Mouse (Mus musculus): ENCODE data around the gene Fam241b.

The Fam241b gene

GRCm38 (mm10) chr10:62143820-62144219 lies at the start of gene Fam241b:
TSS of gene Fam241b (minus strand) at chr10:62143920.
- DNase-seq (ENCODE audit: low read depth), result no peak

DNA sequence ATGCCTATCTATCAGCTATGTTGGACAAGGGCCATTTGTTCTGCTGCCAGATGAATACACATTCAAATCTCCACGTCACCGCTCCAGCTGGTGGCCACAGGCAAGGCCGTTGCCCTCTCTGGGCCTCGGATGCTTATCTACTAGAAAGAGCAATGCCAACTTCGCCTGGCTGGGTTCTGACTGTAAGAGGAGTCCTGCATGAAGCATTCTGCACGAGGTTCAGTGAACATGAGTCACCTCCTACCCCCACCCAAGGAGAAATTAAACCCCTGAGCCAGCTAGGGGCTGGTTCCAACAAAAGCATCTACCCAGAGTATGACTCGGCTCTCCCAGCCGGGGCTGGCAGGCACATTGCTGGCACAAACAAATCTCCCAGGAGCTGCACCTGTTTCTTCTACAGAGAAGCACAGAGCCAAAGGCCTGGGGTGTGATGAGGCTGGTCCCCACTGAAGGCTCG lies 49.0 kb upstream of the Fam241b start:
- DNase-seq (ENCODE audit: low read depth), result no peak

- no peak for DNase-seq (ENCODE audit: low read depth)
Observed at GRCm38 (mm10) chr10:62190821-62191220, 47.1 kb upstream of the Fam241b start.

- no peak for DNase-seq (ENCODE audit: low read depth)
Observed at GRCm38 (mm10) chr10:62189910-62190309, 46.2 kb upstream of the Fam241b start.

DNA sequence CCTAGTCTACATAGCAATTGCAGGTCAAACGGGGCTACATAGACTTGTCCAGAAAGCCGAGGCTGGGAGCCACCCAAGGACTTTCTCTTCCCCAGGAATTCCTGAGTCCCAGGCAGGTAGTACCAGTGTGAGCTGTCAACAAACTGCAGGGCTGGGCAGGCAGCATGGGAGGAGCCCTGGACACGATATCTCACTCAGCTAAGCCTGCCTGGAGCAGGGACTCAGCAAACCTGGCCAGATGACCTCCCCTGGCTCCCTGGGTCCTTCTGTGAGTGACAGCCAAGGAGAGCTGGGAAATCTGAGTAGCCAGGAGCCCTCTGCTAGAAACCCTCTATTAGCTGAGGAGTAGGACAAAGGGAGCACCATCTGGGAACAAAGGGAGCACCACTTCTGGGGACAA lies 45.6 kb upstream of the Fam241b start:
- DNase-seq (ENCODE audit: low read depth), result no peak

- peak; percentile 70 for DNase-seq (ENCODE audit: low read depth)
Observed at GRCm38 (mm10) chr10:62186882-62187281, 43.2 kb upstream of the Fam241b start.

DNA sequence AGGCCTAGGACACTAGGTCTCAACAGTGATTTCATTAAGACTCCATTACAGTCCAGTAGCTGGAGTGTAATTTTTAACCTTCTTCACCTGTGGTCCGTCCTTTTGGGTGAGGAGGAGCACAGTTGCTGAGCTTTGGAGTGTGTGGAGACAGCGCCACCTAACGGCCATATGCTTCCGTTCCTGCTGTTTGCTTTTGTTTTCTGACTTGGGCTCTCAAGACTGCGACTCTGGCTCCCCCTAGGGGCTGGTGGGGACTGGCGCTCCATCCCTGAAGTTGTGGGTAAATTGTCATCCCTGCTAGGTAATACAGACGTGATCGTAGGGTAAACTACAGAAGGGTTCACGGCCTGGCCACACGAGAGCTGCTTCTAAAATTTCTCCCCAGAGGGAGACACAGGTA lies 39.3 kb upstream of the Fam241b start:
- DNase-seq (ENCODE audit: low read depth), result peak; percentile 99

DNA sequence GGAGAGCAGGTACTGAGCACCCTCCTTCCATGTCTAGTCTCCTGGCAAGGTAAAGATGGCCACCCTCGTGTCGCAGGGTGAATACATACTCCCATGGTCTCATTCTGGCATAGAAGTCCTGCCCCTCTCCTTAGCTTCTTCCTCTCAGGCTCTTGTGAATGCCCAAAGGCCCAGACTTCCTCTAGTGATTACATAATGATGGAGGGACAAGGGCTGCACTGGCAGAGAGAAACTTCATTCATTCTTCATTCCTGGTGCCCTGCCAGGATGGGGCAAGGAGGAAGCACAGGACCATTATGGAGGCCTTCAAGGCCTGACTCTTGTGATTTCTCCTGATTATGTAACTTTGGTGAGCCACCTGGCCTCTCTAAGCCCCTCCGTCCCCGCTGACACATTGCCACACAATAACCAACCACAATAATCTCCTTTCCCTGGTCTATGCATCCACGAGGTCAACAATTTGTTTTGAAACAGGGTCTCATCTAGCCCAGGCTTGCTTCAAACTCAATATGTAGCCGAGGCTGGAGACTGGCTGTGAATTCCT lies 38.8 kb upstream of the Fam241b start:
- DNase-seq (ENCODE audit: low read depth), result no peak

DNA sequence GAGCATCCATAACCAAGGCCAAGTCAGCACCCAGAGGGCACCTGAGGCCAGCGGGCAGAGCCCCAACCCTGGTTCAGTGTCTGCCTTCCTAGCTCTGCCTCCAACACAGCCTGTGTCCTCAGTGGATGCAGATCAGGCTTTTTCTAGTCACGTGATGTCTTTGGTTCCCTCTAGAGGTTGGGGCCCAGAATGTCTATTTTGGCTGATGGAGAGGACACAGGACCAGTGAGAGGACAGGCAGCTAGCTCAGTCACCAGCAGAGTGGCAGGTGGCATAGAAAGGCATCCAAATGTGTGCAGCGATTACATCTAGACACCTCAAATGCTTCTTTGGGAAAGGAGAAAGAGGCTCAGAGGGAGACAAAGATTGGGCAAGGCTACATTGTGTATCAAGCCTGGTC lies 38.0 kb upstream of the Fam241b start:
- no peak for DNase-seq (ENCODE audit: low read depth)

- no peak for DNase-seq (ENCODE audit: low read depth)
Observed at GRCm38 (mm10) chr10:62179944-62180343, 36.2 kb upstream of the Fam241b start.

DNA sequence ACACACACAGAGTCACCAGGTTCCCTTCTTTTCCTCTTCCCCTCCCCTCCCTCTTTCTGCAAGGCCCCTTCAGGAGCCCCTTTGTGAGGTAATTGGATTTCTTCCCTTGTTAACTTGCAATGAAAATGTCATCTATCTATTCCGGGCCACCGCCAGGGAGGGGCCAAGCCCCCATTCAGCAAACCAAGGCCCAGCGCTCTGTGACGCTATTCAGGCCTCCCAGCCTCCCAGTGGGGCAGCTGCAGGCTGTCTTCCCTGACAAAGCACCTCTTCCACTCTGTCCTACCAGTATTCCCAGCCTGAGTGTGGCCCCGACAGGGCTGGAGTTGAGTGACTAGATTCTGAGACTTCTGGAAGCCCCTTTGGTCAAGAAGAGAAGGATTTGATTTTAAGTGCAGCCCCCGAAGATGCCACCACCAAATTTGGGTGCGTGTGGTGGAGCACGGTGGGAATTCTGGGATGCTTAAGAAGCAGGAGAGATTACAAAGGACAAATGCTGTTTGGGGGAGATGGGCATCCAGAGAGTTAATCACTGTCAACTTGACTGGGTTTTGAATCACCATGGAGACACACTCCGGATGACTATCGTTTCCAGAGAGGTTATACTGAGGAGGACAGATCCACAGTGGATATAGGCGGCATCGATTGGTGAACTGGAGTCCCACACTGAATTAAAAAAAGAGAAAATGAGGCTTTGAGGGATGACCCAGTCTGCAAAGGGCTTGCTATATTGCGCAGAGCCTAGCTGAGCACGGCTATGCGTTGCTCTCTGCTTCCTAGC lies 31.0 kb upstream of the Fam241b start:
- no peak for DNase-seq (ENCODE audit: low read depth)

GRCm38 (mm10) chr10:62173941-62174448 lies 30.3 kb upstream of the Fam241b start:
- DNase-seq (ENCODE audit: low read depth), result no peak

- no peak for DNase-seq (ENCODE audit: low read depth)
Observed at GRCm38 (mm10) chr10:62172841-62173553, 29.3 kb upstream of the Fam241b start.

GRCm38 (mm10) chr10:62162410-62162809 lies 18.7 kb upstream of the Fam241b start:
- no peak for DNase-seq (ENCODE audit: low read depth)

- DNase-seq (ENCODE audit: low read depth), result no peak
Observed at GRCm38 (mm10) chr10:62149929-62150328, 6.2 kb upstream of the Fam241b start.

GRCm38 (mm10) chr10:62147466-62148248 lies 3.9 kb upstream of the Fam241b start:
- DNase-seq (ENCODE audit: low read depth), result no peak

DNA sequence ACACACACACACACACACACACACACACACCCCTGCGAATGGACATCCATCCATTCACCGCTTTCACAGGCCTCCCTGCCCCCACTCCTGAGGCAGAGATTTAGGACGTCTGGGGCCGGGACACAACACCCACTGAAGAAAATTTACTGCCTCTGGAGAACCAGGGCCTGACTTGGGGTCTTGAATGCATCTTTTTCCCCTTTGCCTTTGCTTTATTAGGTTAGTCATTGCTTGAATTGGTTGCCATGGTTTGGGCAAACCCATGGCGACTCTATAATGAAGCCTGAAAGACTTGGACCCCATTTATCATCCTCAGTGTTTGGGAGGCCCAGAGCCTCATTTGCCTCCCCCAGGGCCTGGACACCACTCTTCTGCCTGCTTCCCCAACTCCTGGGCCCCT lies 2.2 kb upstream of the Fam241b start:
- no peak for DNase-seq (ENCODE audit: low read depth)

DNA sequence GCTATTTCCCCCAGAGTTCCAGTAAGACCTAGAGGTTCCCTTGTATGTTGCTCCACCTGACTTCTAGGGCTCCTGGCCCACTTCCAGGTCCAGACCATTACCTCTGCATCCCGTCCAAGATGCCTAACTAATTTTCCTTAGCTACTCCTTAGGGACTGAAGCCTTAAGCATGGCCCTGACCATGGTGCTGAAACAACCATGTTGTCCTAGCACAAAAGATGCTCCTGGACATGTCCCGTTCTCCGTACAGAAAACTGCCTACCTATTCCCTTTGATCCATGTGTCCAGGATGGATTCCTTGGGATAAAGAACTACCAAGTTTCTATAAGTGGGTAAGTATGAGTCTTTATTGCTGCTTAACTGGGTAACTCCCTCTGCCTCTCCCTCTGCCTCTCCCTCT lies 5.7 kb downstream of the Fam241b start:
- no peak for DNase-seq (ENCODE audit: low read depth)

DNA sequence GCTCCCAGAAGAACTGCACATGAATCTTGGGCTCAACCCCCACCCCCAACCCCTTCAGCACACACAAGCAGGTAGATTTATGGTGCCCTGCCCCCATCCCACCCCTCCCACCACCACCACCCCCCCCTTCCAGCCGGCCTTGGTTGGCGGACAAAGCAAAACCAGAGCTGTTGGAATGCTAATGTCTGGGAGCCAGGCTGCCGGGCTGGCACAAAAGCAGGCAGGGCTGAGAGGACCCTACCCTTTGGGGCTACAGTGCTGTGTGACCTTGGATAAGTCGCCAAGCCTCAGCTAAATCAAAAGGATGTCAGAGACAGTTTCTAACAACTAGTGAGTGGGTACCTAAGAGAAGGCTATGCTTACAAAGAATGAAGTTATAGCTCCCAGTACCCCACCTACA lies 6.6 kb downstream of the Fam241b start:
- no peak for DNase-seq (ENCODE audit: low read depth)

GRCm38 (mm10) chr10:62135696-62136470 lies 7.8 kb downstream of the Fam241b start:
- DNase-seq (ENCODE audit: low read depth), result no peak

GRCm38 (mm10) chr10:62132691-62133281 lies 10.9 kb downstream of the Fam241b start, which contains the start of gene Neurog3:
TSS of gene Neurog3 (plus strand) at chr10:62133090.
- DNase-seq (ENCODE audit: low read depth), result no peak

Measured in c-Kit-positive CD71-negative TER-119-negative erythroid progenitor cells, embryonic 14.5 days (primary cell).